Mouse (Mus musculus): ENCODE results near the gene Tssc4. TPM values are rescaled to one million over a fixed set of nuclear protein-coding genes. Genes with fewer than 3 reads are reported as not detected.
A peak's percentile ranks its signal among the peaks of the same experiment; 100 is the strongest.

Gene Tssc4
- polyA plus RNA-seq, 1 experiment, result 99.9 TPM

DNA sequence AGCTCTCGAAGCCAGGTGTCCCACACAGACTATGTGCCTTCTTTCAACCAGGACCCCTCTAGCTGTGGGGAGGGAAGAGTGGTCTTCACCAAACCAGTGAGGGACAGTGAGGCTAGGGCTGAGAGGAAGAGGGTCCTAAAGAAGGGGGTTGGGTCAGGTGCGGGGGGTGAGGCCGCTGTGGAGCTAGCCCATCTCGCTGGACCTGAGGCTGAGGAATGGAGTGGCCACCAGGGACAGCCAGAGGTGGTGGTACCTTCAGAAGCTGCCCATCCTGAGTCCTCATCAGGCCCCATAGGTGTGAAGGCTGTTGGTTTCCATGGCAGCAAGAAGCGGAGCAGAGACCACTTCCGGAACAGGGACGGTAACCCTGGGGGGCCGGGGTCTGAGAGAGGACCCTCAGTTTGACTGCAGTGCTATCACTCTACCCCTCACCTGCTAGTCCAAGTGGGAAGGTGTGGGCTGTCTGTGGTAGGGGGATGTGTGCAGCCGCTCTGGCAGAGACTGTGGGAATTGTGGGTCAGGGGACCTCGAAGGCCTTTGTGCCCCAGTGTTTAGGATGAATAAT lies 1.5 kb downstream of the Tssc4 start:
- DNase-seq (ENCODE audit: low read depth), result no peak
- no peak for TF ChIP-seq CTCF (IDR thresholded peaks at IDR 0.05; ENCODE audit: borderline replicate concordance, extremely low read depth, insufficient read depth, insufficient read length)
- TF ChIP-seq POLR2A (IDR thresholded peaks at IDR 0.05; ENCODE audit: borderline replicate concordance, extremely low read depth, insufficient read depth, insufficient read length, poor library complexity, severe bottlenecking), result no peak

DNA sequence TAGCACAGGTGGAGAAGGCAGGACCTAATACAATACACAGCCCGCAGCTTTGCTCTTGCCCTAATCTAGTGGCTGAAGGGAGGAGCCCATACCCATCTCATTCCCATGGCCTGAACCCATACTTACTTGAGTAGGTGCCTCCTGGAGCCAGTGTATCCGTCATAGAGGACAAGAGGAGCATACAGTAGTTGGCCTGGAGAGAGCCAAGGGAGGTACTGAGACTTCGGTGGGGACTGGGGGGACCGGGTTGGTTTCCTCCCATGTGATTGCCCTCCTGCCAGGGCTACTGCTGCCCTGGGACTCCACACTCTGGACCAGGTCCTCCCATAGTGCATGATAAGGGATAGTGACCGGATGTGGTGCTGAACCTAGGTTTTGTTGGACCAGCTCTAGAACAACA lies 3.6 kb downstream of the Tssc4 start:
- TF ChIP-seq POLR2A (IDR thresholded peaks at IDR 0.05; ENCODE audit: borderline replicate concordance, extremely low read depth, insufficient read depth, insufficient read length, poor library complexity, severe bottlenecking) (no peak), CTCF (IDR thresholded peaks at IDR 0.05; ENCODE audit: borderline replicate concordance, extremely low read depth, insufficient read depth, insufficient read length) (no peak)
- no peak for DNase-seq (ENCODE audit: low read depth)

DNA sequence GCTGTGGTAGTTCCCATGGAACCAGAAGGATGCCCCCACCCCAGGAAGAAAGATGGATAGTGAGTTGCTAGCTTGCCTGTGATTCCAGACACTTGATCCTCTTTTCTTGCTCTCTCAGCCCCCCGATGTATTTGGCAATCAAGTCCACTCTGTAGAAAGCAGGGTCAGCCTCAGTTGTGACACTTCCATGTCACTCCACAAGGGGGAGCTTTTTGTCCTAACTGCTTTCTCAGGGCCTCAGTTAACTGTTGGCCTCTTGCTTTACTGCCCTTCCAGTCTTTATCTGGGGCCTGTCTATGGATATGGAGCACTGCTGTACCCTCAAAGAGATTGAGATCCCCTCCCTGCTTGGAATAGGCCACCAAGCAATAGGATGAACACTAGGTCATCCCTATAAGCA lies 4.0 kb downstream of the Tssc4 start:
- peak; percentile 42 for DNase-seq (ENCODE audit: low read depth)
- TF ChIP-seq POLR2A (IDR thresholded peaks at IDR 0.05; ENCODE audit: borderline replicate concordance, extremely low read depth, insufficient read depth, insufficient read length, poor library complexity, severe bottlenecking) (no peak), CTCF (IDR thresholded peaks at IDR 0.05; ENCODE audit: borderline replicate concordance, extremely low read depth, insufficient read depth, insufficient read length) (peak; percentile 61; the same call in 1 of the 2 replicates)

- no peak for TF ChIP-seq POLR2A (IDR thresholded peaks at IDR 0.05; ENCODE audit: borderline replicate concordance, extremely low read depth, insufficient read depth, insufficient read length, poor library complexity, severe bottlenecking)
- TF ChIP-seq CTCF (IDR thresholded peaks at IDR 0.05; ENCODE audit: borderline replicate concordance, extremely low read depth, insufficient read depth, insufficient read length), result no peak
- DNase-seq (ENCODE audit: low read depth), result no peak
Measured at GRCm38 (mm10) chr7:143075394-143075793, 6.3 kb downstream of the Tssc4 start.

DNA sequence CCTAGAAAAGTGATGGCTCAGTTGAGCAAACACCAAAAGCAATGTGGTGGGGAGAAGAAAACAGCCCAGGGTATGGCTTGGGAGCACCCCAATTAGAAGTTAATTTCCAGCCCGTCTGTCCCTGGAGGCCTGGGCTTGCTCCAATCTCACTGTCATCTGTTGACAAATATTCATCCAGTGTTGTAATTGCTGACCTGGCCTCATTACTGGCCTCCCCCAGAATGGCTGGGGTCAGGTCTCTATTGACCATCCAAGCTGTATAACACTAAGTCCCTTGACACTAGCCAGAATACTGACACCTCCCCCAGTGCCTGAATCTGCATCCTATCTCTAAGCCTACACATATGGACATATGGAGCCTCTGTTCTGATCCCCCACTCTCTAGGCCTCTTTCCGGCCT lies 8.3 kb downstream of the Tssc4 start:
- DNase-seq (ENCODE audit: low read depth), result no peak
- TF ChIP-seq POLR2A (IDR thresholded peaks at IDR 0.05; ENCODE audit: borderline replicate concordance, extremely low read depth, insufficient read depth, insufficient read length, poor library complexity, severe bottlenecking) (no peak), CTCF (IDR thresholded peaks at IDR 0.05; ENCODE audit: borderline replicate concordance, extremely low read depth, insufficient read depth, insufficient read length) (no peak)

DNA sequence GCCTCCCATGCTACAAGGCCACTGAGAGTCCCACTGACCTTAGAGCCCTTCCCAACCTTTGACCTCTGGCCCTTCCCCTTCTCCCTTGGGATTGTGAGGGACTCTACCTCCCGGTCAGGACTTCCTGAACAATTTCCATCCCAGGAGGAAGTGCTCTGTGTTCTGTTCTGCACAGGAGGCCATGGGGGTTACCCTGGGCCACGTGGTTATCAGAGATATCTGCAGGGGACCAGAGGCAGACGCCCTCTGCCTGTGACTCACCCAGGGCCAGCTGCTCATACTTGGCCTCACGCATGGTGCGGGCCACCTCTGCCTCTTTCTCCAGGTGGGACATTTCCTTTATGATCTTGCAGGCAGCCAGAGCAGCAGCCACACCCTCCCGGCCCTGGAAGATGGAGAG lies 13.0 kb downstream of the Tssc4 start:
- TF ChIP-seq CTCF (IDR thresholded peaks at IDR 0.05; ENCODE audit: borderline replicate concordance, extremely low read depth, insufficient read depth, insufficient read length) (no peak), POLR2A (IDR thresholded peaks at IDR 0.05; ENCODE audit: borderline replicate concordance, extremely low read depth, insufficient read depth, insufficient read length, poor library complexity, severe bottlenecking) (no peak)
- no peak for DNase-seq (ENCODE audit: low read depth)

DNA sequence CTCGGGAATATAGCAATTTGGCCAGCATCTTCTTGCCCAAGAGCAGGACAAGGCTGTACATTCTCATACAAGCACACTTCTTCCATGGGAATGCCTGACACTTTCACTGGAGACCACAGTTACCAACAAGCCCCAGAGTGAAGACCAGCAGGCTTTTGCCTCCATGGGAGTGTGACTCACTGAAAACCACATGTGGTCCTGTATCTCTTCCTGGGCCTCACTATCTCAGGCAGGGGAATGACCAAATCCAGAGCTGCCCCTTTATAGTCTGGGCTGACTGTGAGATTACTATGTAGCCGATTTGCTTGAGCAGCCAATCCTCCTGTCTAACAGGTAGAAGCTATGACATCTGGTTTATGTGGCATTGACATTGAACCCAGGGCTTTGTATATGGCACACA lies 14.7 kb downstream of the Tssc4 start:
- no peak for TF ChIP-seq POLR2A (IDR thresholded peaks at IDR 0.05; ENCODE audit: borderline replicate concordance, extremely low read depth, insufficient read depth, insufficient read length, poor library complexity, severe bottlenecking)
- TF ChIP-seq CTCF (IDR thresholded peaks at IDR 0.05; ENCODE audit: borderline replicate concordance, extremely low read depth, insufficient read depth, insufficient read length), result no peak
- no peak for DNase-seq (ENCODE audit: low read depth)

- peak; percentile 42 for DNase-seq (ENCODE audit: low read depth)
- TF ChIP-seq CTCF (IDR thresholded peaks at IDR 0.05; ENCODE audit: borderline replicate concordance, extremely low read depth, insufficient read depth, insufficient read length) (peak; percentile 71; the same call in 1 of the 2 replicates), POLR2A (IDR thresholded peaks at IDR 0.05; ENCODE audit: borderline replicate concordance, extremely low read depth, insufficient read depth, insufficient read length, poor library complexity, severe bottlenecking) (no peak)
Measured at GRCm38 (mm10) chr7:143086366-143086765, 17.3 kb downstream of the Tssc4 start.

DNA sequence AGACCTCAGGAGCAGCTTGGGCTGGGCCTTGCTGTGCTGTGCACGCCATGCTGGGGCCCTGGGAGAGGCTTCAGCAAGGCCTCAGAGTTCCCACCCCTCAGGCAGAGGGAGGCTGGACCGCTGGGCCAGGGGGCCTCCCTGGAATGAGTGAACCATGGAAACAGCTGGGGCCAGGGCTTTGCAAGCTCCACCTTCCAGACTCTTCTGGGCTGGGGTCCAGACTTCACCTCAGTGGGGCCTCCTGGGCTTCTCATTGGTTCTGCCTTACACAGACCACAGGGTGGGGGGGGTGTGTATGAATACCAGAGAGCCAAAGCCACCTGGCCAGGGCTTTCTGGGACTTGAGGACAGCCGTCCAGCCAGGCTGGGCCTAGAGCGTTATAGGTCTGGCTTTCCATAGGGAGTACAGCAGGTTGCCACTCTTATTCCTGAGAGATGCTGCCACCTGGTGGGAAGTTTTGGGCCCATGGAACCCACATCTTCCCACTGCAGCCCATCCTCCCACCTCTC lies 18.1 kb downstream of the Tssc4 start:
- DNase-seq (ENCODE audit: low read depth), result peak; percentile 70
- TF ChIP-seq CTCF (IDR thresholded peaks at IDR 0.05; ENCODE audit: borderline replicate concordance, extremely low read depth, insufficient read depth, insufficient read length) (peak; percentile 53; the same call in 1 of the 2 replicates), POLR2A (IDR thresholded peaks at IDR 0.05; ENCODE audit: borderline replicate concordance, extremely low read depth, insufficient read depth, insufficient read length, poor library complexity, severe bottlenecking) (no peak)

GRCm38 (mm10) chr7:143093847-143094246 lies 24.8 kb downstream of the Tssc4 start:
- TF ChIP-seq POLR2A (IDR thresholded peaks at IDR 0.05; ENCODE audit: borderline replicate concordance, extremely low read depth, insufficient read depth, insufficient read length, poor library complexity, severe bottlenecking), result no peak
- no peak for TF ChIP-seq CTCF (IDR thresholded peaks at IDR 0.05; ENCODE audit: borderline replicate concordance, extremely low read depth, insufficient read depth, insufficient read length)
- no peak for DNase-seq (ENCODE audit: low read depth)

- peak; percentile 47 for DNase-seq (ENCODE audit: low read depth)
- TF ChIP-seq POLR2A (IDR thresholded peaks at IDR 0.05; ENCODE audit: borderline replicate concordance, extremely low read depth, insufficient read depth, insufficient read length, poor library complexity, severe bottlenecking) (no peak), CTCF (IDR thresholded peaks at IDR 0.05; ENCODE audit: borderline replicate concordance, extremely low read depth, insufficient read depth, insufficient read length) (peak; percentile 81)
Measured at GRCm38 (mm10) chr7:143094592-143095553, 25.8 kb downstream of the Tssc4 start, which contains the start of gene Trpm5. Gene Trpm5, minus strand, starts transcription at chr7:143094642.

Measured in brain, embryonic 14.5 days (tissue).